Mouse (Mus musculus) CD4-positive, CD25-positive, alpha-beta regulatory T cell, adult 2 months (primary cell): ENCODE data around the gene Pfn1.

ENCODE experiments used
- DNase-seq: peaks from one replicate; pipeline ENCODE4 v3.0.0-alpha.2; 2012; ENCODE audit warnings: low read depth, low spot score

Gene Pfn1

GRCm38 (mm10) chr11:70654923-70655570 is 603 bp upstream of the Pfn1 start:
- peak; percentile 90 for DNase-seq

GRCm38 (mm10) chr11:70653345-70654197 is 873 bp downstream of the Pfn1 start:
- peak; percentile 84 for DNase-seq

GRCm38 (mm10) chr11:70652884-70653344 is 1.5 kb downstream of the Pfn1 start:
- no peak for DNase-seq

DNA sequence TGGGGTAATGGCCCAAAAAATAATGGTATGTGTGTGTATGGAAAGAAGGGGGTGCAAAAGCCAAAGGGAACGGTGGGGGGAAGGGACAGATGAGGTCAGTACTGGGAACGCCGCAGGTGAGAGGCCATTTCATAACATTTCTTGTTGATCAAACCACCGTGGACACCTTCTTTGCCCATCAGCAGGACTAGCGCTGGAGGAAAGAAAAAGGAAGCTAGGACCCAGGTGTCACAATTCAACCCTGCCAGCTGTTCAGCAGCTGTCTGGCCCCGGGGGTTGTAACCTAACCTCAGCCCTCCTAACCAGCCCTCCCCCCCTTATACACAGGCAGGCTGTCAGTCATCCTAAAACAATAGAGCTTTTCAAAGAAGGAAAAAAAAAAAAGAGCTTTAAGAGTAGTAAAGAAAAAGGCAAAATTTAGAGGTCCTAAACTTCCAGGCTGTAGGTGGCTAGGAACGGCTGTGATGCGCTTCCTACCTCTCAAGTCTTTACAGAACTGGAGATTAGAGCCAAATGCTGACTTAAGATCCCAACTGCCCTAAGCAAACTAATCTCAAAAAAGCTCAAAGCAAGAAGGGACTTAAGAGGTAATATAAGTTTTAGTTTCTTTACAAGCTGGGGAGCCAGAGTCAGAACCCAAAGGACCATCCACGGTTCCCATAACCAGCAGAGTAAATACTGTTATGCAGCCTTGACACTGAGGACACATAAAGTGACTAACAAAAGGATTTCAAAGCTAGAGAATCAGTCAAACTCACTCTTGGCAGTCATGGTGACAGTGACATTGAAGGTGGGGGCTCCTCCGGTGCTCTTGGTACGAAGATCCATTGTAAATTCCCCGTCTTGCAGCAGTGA is 2.2 kb downstream of the Pfn1 start:
- DNase-seq = peak; percentile 49

DNA sequence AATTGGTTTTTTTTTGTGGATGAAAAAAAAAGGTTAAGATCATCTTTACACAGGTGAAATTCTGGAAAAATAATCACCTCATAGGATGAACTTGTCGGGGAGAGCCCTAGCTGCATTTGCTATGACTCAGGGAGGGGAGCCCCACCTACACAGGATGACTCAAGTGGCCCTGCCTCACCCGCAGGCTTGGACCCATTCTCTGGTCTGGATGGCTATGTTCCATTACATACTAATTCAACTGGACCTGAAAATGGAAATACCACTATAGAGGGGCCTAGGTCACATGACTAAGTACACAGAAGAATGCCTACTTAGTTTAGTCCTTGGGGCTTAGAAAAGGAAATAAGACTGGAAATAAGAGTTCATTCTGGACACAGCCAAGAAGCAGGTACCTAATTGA is 3.1 kb downstream of the Pfn1 start:
- DNase-seq = peak; percentile 58

DNA sequence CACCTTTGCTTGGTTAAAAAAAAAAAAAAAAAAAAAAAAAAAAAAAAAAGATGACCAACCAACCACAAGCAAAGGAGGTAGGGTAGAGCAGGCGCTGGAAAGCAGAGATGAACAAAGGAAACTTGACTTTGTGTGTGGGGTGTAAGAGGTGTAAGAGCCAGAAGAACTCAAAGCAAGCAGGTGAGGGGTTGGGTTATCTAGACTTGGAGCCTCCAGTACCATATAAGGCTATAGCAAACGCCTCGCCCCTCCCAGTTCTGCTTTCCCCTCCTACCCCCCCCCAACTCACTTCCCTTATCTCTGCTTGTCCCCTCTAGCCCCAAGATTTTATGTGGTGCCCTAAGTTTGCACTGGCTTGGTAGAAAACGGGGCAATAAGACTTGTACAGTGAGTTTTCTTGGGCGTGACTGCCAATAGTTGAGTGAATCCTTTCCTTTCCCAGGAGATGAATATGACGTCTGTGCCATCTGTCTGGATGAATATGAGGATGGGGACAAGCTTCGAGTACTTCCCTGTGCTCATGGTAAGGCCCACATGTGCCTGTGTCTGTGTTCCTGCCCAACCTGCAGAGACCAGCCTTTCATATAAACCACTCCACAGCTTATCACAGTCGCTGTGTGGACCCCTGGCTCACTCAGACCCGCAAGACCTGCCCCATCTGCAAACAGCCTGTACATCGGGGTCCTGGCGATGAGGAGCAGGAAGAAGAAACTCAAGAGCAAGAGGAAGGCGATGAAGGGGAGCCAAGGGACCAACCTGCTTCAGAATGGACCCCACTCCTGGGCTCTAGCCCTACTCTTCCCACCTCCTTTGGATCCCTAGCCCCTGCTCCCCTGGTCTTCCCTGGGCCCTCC is 3.9 kb downstream of the Pfn1 start:
- peak; percentile 86 for DNase-seq

DNA sequence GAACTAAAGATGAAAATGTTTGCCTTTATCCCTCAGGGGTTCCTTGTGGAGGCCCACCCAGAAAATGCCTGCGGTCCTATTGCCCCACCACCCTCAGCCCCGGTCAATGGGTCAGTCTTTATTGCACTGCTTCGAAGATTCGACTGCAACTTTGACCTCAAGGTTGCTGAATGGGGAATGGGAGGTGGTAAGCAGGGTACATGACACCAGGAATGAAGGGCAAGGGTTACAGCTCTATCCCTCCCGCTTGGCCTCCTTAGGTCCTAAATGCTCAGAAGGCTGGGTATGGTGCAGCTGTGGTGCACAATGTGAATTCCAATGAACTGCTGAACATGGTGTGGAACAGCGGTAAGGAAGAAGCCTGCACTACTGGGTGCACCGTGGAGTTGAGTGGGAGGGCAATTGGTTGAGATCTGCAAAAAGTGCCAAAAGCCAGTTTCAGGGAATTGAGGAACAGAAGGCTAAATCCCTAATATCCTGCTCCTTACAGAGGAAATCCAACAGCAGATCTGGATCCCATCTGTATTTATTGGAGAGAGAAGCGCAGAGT is 5.2 kb downstream of the Pfn1 start:
- peak; percentile 23 for DNase-seq

DNA sequence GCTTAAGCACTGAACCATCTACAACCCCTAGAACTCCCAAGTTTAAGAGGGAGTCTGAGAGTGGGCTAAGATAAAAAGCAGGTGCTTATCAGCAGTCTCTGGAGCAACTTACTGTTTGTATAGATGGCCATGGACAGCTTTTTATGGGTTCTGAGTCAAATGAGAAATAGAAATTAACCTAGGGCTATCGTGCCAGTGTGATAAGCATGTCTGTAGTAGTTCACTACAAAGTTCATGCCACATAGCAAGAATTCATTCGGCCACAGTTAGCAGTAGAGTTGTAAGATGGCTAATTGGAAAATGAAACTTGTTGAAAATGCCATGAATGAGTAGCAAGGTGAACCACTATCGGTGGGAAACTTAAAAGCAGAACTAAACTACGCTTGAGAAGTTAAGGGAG is 5.9 kb downstream of the Pfn1 start:
- peak; percentile 45 for DNase-seq

GRCm38 (mm10) chr11:70647716-70648420 is 6.6 kb downstream of the Pfn1 start:
- peak; percentile 57 for DNase-seq

GRCm38 (mm10) chr11:70646691-70647650 is 7.5 kb downstream of the Pfn1 start, which contains the start of the genes Rnf167 and Slc25a11:
Gene Rnf167 (plus strand): TSS chr11:70647235.
Gene Slc25a11 (minus strand): TSS chr11:70647479.
- peak; percentile 98 for DNase-seq

DNA sequence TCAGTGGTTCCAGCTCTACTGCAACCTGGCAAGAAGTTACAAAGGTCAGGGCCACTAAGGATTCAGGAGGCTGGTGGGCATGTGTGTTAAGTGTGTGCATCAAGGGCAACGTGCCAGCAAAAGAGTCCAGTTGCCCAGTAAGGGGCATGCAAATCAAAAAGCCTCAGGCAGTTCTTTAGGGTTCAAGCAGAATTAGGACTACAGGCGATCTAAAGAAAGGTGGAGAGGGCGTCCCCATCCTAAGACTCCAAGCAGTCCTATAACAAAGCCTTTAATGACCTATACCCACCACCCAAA is 8.2 kb downstream of the Pfn1 start:
- DNase-seq = no peak

DNA sequence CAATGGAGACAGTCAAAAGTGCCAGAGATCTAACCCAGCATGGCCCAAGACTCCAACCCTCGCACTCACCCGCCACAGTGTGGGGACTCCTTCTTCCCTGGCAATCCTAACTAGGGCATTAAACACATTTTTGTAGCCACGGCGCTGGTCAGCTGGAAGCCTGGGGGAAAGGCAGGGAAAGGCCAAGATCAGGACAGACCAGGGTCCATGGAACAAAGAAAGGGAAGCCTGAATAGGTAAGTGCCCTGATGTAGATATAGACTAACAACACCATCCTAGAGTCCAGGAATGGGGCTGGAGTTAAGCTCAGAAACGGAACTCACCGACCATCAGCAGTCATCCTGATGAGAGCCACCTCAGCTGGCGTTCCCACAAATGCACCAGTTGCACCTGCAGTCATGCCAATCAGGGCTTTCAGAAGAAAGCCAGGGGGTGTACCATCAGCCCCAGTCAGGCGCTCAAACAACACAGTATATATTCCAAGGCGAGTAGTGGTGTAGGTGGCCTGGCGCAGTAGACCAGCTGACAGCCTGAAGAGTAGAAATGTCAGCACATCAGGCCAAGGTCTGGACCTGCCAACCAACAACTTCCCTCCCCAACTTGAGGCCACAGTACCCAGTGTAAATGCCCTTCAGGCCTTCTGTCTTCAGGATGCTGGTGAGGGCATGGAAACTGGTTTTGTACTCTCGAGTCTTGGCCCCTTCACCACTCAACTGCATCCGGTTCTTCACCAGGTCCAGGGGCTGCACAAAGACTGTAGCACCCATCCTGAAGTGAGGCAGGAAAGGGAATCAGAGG is 8.8 kb downstream of the Pfn1 start:
- no peak for DNase-seq

- no peak for DNase-seq
Observed at GRCm38 (mm10) chr11:70644564-70645103, 9.8 kb downstream of the Pfn1 start.

DNA sequence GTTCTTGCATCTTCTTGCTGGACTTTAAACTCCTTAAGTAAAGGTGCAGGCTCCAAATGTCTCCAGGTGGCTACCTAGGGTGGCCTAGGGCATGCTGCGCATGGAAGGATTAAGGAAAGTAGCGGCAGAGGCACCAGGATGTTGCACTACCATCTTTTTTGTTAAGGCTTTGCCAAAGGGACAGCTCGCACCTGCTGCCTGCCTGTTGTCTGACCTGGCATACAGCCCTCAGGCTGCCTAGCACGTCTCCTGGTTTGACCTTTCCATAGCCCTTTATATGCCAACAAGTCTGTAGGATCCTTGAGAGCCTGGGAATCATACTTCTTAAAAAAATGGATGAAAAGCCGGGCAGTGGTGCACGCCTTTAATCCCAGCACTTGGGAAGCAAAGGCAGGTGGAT is 11.4 kb downstream of the Pfn1 start:
- no peak for DNase-seq

DNA sequence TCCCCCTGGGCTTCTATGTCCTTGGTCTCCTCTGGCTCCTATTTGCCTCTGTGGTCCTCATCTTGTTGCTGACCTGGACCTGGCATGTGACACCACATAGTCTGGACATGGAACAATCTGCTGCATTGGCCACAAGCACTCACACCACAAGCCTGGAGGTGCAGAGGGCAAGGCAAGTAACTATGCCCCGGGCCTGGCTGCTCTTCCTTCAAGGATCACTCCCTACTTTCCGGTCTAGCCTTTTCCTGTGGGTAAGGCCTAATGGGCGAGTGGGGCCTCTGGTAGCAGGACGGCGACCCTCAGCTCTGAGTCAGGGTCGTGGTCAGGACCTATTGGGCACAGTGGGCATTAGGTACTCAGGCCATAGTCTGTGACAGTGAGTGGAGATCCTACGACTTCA is 13.2 kb downstream of the Pfn1 start:
- DNase-seq = no peak

DNA sequence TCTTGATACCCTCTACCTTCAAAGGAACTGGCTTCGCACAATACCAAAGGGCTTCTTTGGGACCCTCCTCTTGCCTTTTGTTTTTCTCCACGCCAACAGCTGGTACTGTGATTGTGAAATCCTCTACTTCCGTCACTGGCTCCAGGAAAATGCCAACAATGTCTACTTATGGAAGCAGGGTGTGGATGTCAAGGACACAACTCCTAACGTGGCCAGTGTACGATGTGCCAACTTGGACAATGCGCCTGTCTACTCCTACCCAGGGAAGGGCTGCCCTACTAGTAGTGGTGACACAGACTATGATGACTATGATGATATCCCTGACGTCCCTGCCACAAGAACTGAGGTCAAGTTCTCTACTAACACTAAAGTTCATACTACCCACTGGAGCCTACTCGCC is 14.5 kb downstream of the Pfn1 start:
- no peak for DNase-seq

DNA sequence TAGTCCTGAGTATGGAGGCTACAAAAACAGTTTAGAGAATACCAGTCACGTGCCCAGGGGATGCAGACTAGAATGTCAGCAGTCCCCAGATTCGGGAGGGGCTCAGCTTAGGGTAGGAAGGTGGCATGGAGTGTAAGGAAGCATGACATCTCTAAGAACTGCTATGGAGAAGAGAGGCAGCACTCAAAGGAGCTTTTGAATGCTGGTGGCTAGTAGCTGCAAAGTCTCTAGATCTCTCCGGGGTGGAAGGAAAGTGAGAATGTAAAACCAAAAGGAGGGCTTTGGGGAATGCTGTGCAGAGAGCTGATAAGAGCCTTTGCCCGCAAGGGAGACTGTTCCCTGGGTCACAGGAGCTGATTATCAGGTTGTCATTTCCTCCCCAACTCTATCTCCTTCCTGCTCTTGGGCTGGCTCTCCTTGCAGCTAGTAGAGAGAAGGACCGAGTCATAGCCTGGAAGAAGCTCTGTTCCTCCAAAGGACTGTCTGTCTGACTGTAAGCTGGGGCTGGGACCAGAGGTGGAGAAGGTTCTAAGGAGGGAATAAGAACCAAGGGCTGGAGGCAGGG is 15.6 kb downstream of the Pfn1 start, which contains the start of gene Gp1ba:
Gp1ba (plus strand) TSS at position 409 of the 565 bp plus-strand sequence.
- DNase-seq = no peak

DNA sequence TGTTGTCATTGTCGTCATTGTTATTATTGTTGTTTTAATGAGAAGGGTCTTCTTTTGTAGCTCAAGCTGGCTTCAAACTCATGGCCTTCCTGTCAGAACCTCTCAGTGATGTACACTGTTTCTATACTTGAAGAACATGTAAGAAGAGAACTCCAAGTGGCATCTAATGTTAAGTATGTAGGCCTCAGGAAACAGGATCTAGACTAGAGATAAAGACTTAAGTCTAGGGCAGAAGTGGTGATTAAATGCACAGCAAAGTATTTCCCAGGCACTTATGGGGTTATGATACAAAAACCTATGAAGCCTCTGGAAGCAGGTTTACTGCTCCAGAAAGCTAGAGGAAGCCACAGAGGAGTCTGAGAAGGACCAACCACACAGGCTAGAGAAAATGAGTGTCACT is 16.2 kb downstream of the Pfn1 start:
- no peak for DNase-seq
